Mouse (Mus musculus) ovary, adult 18-20 months (tissue): ENCODE measurements at regions not wholly inside any gene's neighbourhood (a gene's known extent, or its start where the extent isn't known, plus 50 kb on each side); places are given as distances from the start of the nearest gene placed in this dataset.

Experiments
- DNase-seq: peaks from one replicate; pipeline ENCODE4 v3.0.0; 2022; ENCODE audit warnings: low spot score, mixed read lengths

DNA sequence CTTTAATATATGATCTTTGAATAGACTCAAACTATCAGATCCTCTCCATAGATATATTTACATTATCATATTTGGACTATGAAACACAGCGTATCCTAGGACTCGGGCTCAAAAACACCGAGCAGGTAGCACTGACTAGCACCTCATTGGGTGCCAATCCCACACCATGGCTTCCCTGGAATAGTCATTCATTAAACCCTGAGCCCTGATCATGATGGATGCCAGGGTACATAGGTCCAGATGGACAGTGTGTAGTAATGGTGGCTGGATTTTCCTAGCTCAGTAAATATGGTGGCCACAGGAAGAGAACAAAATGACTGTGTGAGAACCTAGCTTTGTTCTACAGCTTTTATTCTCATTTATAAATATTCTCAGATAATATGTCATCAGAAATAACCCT lies 390.1 kb upstream of the Nr2f2 start:
- no peak for DNase-seq

DNA sequence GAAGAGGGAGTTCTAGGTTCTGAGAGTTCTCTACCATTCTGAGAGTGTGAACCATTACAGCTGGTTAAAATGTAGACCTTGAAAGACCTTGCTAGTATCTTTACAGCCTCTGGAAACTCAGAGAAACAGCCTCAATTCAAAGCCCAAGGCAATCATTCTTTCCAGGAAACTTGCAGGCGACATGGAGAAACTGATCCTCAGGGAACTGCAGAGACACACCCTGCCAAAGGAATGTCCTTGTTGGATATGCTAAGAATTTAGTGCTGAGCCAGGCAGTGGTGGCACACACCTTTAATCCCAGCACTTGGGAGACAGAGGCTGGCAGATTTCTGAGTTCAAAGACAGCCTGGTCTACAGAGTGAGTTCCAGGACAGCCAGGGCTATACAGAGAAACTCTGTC lies 388.3 kb upstream of the Nr2f2 start:
- no peak for DNase-seq

GRCm38 (mm10) chr7:70752802-70753218 lies 386.3 kb upstream of the Nr2f2 start:
- no peak for DNase-seq

GRCm38 (mm10) chr7:70748884-70749283 lies 382.3 kb upstream of the Nr2f2 start:
- DNase-seq, result no peak

DNA sequence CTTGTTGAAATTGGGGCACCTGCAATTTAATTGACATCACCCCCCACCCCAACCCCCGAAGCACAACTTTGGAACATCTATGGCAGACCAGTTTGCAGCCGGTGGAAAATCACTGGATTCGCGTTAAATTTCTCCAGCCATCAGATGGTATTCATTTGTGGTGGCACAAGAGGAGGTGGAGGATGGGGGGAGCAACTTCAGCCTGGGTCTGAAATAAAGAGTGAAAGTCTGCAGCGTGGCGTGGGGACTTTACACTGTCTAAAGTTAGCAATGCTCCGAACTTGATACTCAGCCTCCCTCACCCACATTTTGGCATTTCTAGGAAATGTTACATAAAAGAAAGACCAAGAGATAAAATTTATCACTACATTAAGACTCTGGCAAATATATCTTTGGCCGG lies 381.8 kb upstream of the Nr2f2 start:
- no peak for DNase-seq

DNA sequence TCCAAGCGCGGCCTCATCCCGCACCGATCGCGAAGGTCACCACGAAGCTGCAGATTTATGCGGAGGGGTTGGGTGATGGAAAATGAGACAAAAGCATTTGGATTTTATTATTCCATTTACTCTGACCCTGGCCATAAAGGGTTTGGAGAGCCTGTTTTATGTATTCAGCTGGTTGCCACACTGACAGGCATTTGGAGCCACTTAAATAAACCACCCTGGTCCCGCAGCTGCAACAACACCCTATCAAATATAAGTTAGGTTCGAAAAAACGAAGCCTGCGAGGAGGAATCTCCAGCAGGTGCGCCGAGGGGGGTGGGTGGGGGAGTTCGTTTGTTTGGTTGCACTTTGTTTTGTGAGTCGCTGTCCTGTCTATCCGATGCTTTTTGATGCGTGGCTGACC lies 377.8 kb upstream of the Nr2f2 start:
- no peak for DNase-seq

DNA sequence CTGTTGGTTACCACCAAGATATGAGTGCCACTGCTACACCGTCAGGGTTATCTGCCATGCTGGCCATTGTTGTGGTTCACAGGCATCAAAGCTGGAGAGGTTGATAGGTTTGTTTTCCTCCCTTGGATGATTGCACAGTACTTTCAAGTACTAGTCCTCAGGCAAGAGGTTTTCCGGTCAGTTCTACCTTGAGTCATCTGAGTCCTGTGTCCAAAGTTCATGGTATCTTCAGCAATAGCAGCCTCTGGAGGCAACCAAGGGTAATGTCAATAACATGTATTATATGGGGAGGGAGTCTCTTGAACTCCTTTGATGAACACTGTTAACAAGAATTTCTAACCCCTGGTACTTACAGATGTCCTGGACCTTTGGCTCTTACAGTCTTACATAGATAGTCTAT lies 369.1 kb upstream of the Nr2f2 start:
- no peak for DNase-seq

DNA sequence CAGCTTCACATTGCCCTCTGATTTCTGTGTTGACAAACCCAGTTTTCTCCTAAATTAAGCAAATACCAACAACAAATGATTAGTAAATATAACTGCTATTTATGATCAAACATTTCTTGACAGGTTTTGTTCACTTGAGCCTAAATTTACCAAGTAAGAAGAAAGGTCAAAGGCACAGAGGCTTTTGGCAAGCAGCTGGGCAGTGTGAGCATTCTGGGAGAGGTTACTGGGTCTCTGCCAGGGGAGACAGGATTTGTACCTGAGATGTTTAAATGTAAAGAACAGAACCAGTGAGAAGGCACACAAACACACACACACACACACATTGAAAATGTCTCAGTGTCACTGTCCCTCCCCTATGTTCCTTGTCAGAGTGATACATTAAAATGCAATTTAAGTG lies 367.0 kb upstream of the Nr2f2 start:
- DNase-seq, result no peak

- no peak for DNase-seq
These were observed 363.4 kb upstream of the Nr2f2 start for GRCm38 (mm10) chr7:70729896-70730295.

DNA sequence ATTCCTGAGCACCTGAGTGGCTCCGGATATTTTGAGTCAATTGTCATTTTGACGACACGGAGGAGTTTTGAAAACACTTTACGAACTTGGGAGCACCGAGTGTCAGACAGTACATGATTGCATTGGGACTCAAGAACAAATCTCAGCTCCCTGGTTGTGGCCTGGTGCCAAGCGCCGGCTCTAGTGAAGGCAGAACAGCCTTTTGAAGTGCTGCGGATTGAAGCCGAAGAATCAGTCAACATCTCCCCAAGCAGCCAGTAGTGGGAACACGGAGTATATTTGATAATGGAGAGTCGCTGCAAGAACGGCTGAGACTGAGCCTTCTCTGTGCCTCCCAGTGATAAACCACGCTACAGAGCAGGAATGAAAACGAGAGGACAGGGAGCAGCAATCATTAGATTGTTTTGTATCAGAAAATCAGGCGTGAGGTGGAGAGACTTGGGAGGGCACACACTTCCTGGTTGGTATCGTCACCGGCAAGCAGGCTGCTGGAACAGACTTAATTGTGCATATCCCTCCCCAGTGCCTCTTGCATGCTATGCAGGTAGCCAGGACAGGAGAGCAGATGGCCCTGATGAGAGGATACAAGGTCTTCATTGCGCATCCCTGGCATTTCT lies 351.7 kb upstream of the Nr2f2 start:
- DNase-seq, result peak; percentile 36

- no peak for DNase-seq
These were observed 351.1 kb upstream of the Nr2f2 start for GRCm38 (mm10) chr7:70717608-70718007.

- no peak for DNase-seq
These were observed 350.4 kb upstream of the Nr2f2 start for GRCm38 (mm10) chr7:70716811-70717458.

GRCm38 (mm10) chr7:70712141-70712540 lies 345.6 kb upstream of the Nr2f2 start:
- DNase-seq, result no peak

GRCm38 (mm10) chr7:70706281-70706680 lies 339.7 kb upstream of the Nr2f2 start:
- DNase-seq, result no peak

DNA sequence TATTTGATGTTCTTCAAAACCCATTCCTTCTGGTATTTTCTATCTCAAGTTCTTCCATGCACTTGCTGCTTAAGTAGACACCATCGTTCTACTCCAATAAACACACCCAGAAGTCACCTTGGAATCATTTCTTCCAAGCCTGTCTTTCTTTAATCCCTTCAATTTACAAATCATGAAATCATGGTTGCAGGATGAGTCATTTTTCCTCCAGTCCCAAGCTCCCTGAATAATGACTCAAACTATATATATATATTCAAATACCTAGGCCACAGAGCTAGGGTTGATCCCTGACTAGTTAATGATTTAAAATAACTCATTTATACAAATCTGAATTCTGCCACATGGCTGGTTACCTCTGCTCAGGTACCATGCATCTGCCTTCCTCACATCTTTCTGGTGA lies 337.2 kb upstream of the Nr2f2 start:
- no peak for DNase-seq

- no peak for DNase-seq
These were observed 333.9 kb upstream of the Nr2f2 start for GRCm38 (mm10) chr7:70700461-70700860.

- DNase-seq, result no peak
These were observed 332.9 kb upstream of the Nr2f2 start for GRCm38 (mm10) chr7:70699391-70699790.

- DNase-seq, result no peak
These were observed 332.5 kb upstream of the Nr2f2 start for GRCm38 (mm10) chr7:70698986-70699385.

DNA sequence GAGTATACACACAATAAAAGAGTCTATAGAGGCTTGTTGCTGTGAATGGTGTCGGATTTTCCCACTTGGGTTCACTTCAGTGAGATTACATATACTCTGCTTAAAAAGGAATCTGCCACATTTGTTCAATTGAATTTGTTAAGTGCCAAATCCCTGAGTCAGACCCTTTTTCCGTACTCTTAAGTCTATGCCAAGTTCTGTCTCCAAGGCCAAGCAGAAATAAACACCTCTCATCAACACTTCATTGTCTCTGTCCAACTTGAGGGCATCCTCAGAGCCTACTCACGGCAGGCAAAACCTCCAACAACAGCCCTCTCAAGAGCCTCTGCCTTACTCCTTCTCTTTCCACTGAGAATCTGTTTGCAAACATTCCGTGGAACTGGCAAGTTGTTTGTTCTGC lies 325.6 kb upstream of the Nr2f2 start:
- no peak for DNase-seq

GRCm38 (mm10) chr7:70690845-70691244 lies 324.3 kb upstream of the Nr2f2 start:
- DNase-seq, result no peak

GRCm38 (mm10) chr7:70669065-70669464 lies 302.5 kb upstream of the Nr2f2 start:
- DNase-seq, result no peak

DNA sequence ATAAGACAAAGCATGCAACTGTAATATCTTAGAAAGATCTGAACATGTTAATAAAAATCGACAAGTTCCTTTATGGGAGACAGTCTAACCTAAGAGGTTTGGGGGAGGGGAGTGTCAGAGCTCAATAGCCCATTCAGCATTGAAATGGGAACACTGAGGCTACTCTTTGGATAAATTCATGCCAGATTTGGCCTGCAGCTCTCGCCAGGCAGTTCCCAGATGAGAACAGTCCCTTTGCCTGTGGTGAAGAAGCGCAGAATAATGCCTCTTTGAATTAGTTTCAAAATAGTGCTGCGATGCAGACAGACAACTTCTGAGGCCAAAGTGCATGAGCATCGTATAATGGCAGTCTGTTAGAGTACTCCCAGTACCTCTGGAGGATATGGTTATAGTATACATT lies 293.6 kb upstream of the Nr2f2 start:
- DNase-seq, result no peak

DNA sequence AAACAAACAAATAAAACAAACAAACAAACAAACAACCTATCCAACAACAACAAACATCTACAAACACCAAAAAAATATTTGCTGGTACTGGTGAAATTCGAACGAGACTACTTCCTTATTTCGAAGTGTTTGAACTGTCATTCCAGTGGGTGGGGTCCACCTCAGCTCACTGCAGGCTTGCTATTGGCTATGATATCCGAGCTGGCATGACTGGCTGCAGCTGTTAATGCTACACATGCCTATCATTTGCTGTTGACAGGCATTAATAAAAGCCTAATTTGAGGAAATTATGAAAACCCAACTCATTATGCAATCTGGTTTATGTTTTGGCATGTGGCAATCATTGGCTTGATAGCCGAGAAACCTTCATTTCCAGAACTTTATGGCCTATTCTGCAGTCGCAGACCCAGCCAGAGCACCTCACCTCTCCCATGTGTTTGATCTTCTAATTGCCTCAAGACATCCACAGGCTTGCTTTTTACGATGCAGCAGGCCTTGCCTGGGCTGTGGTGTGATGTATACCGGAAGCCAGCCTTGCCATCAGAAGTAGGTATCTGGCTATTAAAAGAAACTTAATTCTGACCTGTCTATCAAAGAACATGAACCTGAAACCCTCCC lies 283.3 kb upstream of the Nr2f2 start:
- DNase-seq, result no peak

- DNase-seq, result no peak
These were observed 280.3 kb upstream of the Nr2f2 start for GRCm38 (mm10) chr7:70646801-70647200.
